Mouse (Mus musculus) MEL (cell line): ENCODE data around the gene Tmem220. TPM values are rescaled to one million over a fixed set of nuclear protein-coding genes. Genes with fewer than 3 reads are reported as not detected.

Experiments used
- DNase-seq: peaks from one replicate; pipeline ENCODE4 v3.0.0; 2011; ENCODE audit warnings: low read depth, low spot score
- H3K27ac ChIP-seq: 2 replicates; pipeline ENCODE4 v1.5.1; 2012; ENCODE audit warnings: low read depth, mild to moderate bottlenecking, control low read depth, low read length, moderate library complexity; ENCODE audit not compliant: control insufficient read depth
- H3K27me3 ChIP-seq, 2 experiments: fragments of 150-350 bp in 1 of 2; sonication (generic) in 1 of 2; 2 replicates each; pipeline ENCODE4 v1.6.1; 2012; ENCODE audit warnings: low read length in 2 of 2, mild to moderate bottlenecking in 2 of 2, improper control_type of control experiment in 1 of 2, moderate library complexity in 1 of 2; ENCODE audit not compliant: insufficient read depth in 2 of 2, control insufficient read depth in 1 of 2
- H3K36me3 ChIP-seq, 2 experiments: 2 replicates each; pipeline ENCODE4 v1.6.1; 2012 to 2014; ENCODE audit warnings: low read length in 2 of 2, improper control_type of control experiment in 1 of 2, inconsistent platforms in 1 of 2, mild to moderate bottlenecking in 1 of 2; ENCODE audit not compliant: insufficient read depth in 2 of 2, control insufficient read depth in 1 of 2
- H3K4me1 ChIP-seq, 2 experiments: fragments of 150-350 bp in 1 of 2; sonication (generic) in 1 of 2; 2 replicates each; pipeline ENCODE4 v1.6.1; 2012; ENCODE audit warnings: low read length in 2 of 2, improper control_type of control experiment in 1 of 2, mild to moderate bottlenecking in 1 of 2; ENCODE audit not compliant: insufficient read depth in 2 of 2, control insufficient read depth in 1 of 2
- H3K4me3 ChIP-seq, 2 experiments: fragments of 150-350 bp in 1 of 2; sonication (generic) in 1 of 2; 2 replicates each; pipeline ENCODE4 v1.5.1; 2012; ENCODE audit warnings: low read depth in 2 of 2, low read length in 2 of 2, mild to moderate bottlenecking in 2 of 2, moderate library complexity in 2 of 2, control low read depth in 1 of 2, improper control_type of control experiment in 1 of 2; ENCODE audit not compliant: control insufficient read depth in 1 of 2, insufficient read depth in 1 of 2
- H3K79me2 ChIP-seq: 2 replicates; pipeline ENCODE4 v1.6.1; 2012; ENCODE audit warnings: mild to moderate bottlenecking, low read length, moderate library complexity; ENCODE audit not compliant: control insufficient read depth, poor library complexity, insufficient read depth
- H3K9ac ChIP-seq: 2 replicates; pipeline ENCODE4 v1.6.1; 2012; ENCODE audit warnings: low read depth, mild to moderate bottlenecking, control low read depth, low read length, moderate library complexity; ENCODE audit not compliant: control insufficient read depth, poor library complexity, severe bottlenecking
- H3K9me3 ChIP-seq: fragments of 150-350 bp; sonication (generic); replicated peaks from 2 replicates; pipeline ENCODE4 v1.6.1; 2012; ENCODE audit warnings: mild to moderate bottlenecking, low read length, improper control_type of control experiment, moderate library complexity; ENCODE audit not compliant: insufficient read depth
- CHD1 ChIP-seq: IDR thresholded peaks from 2 replicates; pipeline ENCODE4 v1.6.1; 2012; ENCODE audit warnings: low read depth, mild to moderate bottlenecking, inconsistent platforms, low read length, improper control_type of control experiment
- CHD2 ChIP-seq: IDR thresholded peaks from 2 replicates; pipeline ENCODE4 v1.6.1; 2011; ENCODE audit warnings: low read length, improper control_type of control experiment
- CTCF ChIP-seq, 3 experiments: IDR thresholded peaks in 2 of 3; conservative IDR thresholded peaks in 1 of 3; 2 replicates each; pipeline ENCODE4 v1.5.1; 2011 to 2012; ENCODE audit warnings: low read length in 3 of 3, low read depth in 2 of 3, mild to moderate bottlenecking in 2 of 3, improper control_type of control experiment in 1 of 3, inconsistent platforms in 1 of 3, mixed read lengths in 1 of 3, moderate library complexity in 1 of 3; ENCODE audit not compliant: control insufficient read depth in 1 of 3, insufficient read depth in 1 of 3, poor library complexity in 1 of 3, severe bottlenecking in 1 of 3
- EP300 ChIP-seq, 2 experiments: IDR thresholded peaks; 2 replicates each; pipeline ENCODE4 v1.6.1; 2011; ENCODE audit warnings: improper control_type of control experiment in 2 of 2, low read length in 2 of 2, low read depth in 1 of 2, mild to moderate bottlenecking in 1 of 2
- GABPA ChIP-seq: IDR thresholded peaks from 2 replicates; pipeline ENCODE4 v1.6.1; 2012; ENCODE audit warnings: low read depth, mild to moderate bottlenecking, inconsistent platforms, low read length, improper control_type of control experiment, moderate library complexity
- JUND ChIP-seq: IDR thresholded peaks from 2 replicates; pipeline ENCODE4 v1.6.1; 2011; ENCODE audit warnings: low read depth, mild to moderate bottlenecking, improper control_type of control experiment, low read length
- MAFK ChIP-seq: IDR thresholded peaks from 2 replicates; pipeline ENCODE4 v1.6.1; 2011; ENCODE audit warnings: low read depth, mild to moderate bottlenecking, low read length, improper control_type of control experiment, borderline replicate concordance
- MAX ChIP-seq: IDR thresholded peaks from 2 replicates; pipeline ENCODE4 v1.6.1; 2011; ENCODE audit warnings: low read length, improper control_type of control experiment
- MAZ ChIP-seq: IDR thresholded peaks from 2 replicates; pipeline ENCODE4 v1.6.1; 2012; ENCODE audit warnings: low read depth, mild to moderate bottlenecking, inconsistent platforms, low read length, improper control_type of control experiment
- MXI1 ChIP-seq: IDR thresholded peaks from 2 replicates; pipeline ENCODE4 v1.6.1; 2011; ENCODE audit warnings: mild to moderate bottlenecking, low read depth, low read length, improper control_type of control experiment
- MYC ChIP-seq: IDR thresholded peaks from 2 replicates; pipeline ENCODE4 v1.6.1; 2011; ENCODE audit warnings: low read depth, mild to moderate bottlenecking, low read length, improper control_type of control experiment, moderate library complexity
- NELFE ChIP-seq: IDR thresholded peaks from 2 replicates; pipeline ENCODE4 v1.6.1; 2011; ENCODE audit warnings: low read depth, low read length, improper control_type of control experiment
- POLR2AphosphoS5 ChIP-seq: IDR thresholded peaks from 2 replicates; pipeline ENCODE4 v1.6.1; 2012; ENCODE audit warnings: low read depth, borderline replicate concordance, mild to moderate bottlenecking, inconsistent platforms, low read length, moderate library complexity, mixed read lengths
- RCOR1 ChIP-seq: IDR thresholded peaks from 2 replicates; pipeline ENCODE4 v1.6.1; 2012; ENCODE audit warnings: low read depth, mild to moderate bottlenecking, inconsistent platforms, low read length, improper control_type of control experiment
- SIN3A ChIP-seq: IDR thresholded peaks from 2 replicates; pipeline ENCODE4 v1.6.1; 2012; ENCODE audit warnings: low read length, improper control_type of control experiment, inconsistent platforms
- TCF12 ChIP-seq: IDR thresholded peaks from 2 replicates; pipeline ENCODE4 v1.6.1; 2014; ENCODE audit warnings: low read depth, mild to moderate bottlenecking, inconsistent platforms, low read length, improper control_type of control experiment, moderate library complexity
- UBTF ChIP-seq: IDR thresholded peaks from 2 replicates; pipeline ENCODE4 v1.6.1; 2012; ENCODE audit warnings: low read depth, mild to moderate bottlenecking, inconsistent platforms, low read length, improper control_type of control experiment, moderate library complexity, borderline replicate concordance; ENCODE audit not compliant: insufficient read depth
- USF1 ChIP-seq: IDR thresholded peaks from 2 replicates; pipeline ENCODE4 v1.6.1; 2014; ENCODE audit warnings: low read depth, mild to moderate bottlenecking, inconsistent platforms, low read length, improper control_type of control experiment, moderate library complexity
- USF2 ChIP-seq, 2 experiments: IDR thresholded peaks; 2 replicates each; pipeline ENCODE4 v1.6.1; 2011 to 2012; ENCODE audit warnings: improper control_type of control experiment in 2 of 2, low read length in 2 of 2, borderline replicate concordance in 1 of 2, inconsistent platforms in 1 of 2, low read depth in 1 of 2, mild to moderate bottlenecking in 1 of 2; ENCODE audit not compliant: insufficient read depth in 1 of 2
- ZC3H11A ChIP-seq: IDR thresholded peaks from 2 replicates; pipeline ENCODE4 v1.6.1; 2012; ENCODE audit warnings: low read depth, mild to moderate bottlenecking, inconsistent platforms, low read length, improper control_type of control experiment
- ZMIZ1 ChIP-seq: IDR thresholded peaks from 2 replicates; pipeline ENCODE4 v1.6.1; 2012; ENCODE audit warnings: low read depth, mild to moderate bottlenecking, inconsistent platforms, low read length, improper control_type of control experiment, moderate library complexity
- polyA plus RNA-seq, 2 experiments: library from polyadenylated mRNA; stranded (reverse) in 1 of 2; unstranded in 1 of 2; fragments of >175 nt in 1 of 2; fragments of >200 nt in 1 of 2; gene quantifications; 2 replicates each; pipeline versions ENCODE4 v1.2.1 to v1.2.4; 2012; ENCODE audit warnings: low replicate concordance in 2 of 2, low read depth in 1 of 2; ENCODE audit not compliant: insufficient read length in 2 of 2, insufficient read depth in 1 of 2, missing spikeins in 1 of 2
- total RNA-seq: library from RNA; depleted of rRNA; stranded (reverse); fragments of 300-350 nt; gene quantifications from 2 replicates; pipeline ENCODE4 v1.2.3, GENCODE M21; 2012

Gene Tmem220
- total and polyA plus RNA-seq, 3 experiments = 0.35 to 0.99 TPM; not detected in 1

DNA sequence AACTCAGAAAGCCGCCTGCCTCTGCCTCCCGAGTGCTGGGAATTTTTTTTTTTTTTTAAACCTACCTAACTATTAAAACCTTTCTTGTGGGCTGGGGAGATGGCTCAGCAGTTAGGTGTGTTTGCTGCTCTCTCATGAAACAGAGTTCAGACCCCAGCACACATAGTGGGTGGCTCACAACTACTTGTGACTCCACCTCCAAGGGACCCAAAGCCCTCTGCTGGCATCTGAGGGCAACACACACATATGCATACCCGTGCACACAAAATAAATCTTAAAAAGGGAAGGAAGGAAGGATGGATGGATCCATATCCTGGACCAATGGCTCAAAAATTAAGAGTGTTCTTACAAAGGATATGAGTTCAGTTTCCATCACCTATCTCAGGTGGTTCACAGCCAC, 24.3 kb downstream of the Tmem220 start:
- peak; percentile 49 for DNase-seq
- no peak for TF ChIP-seq MAX
- peak; percentile 19 to 37 (median 25); a peak in 4 of 6 replicates for TF ChIP-seq CTCF (IDR thresholded peaks at IDR 0.05 in 2 of 3, conservative IDR thresholded peaks at IDR 0.05 in 1 of 3; ENCODE audit: control insufficient read depth in 1 of 3, insufficient read depth in 1 of 3, low read depth in 2 of 3, low read length in 3 of 3, poor library complexity in 1 of 3, severe bottlenecking in 1 of 3)
- no peak overlapping the region for H3K4me3 ChIP-seq
- no peaks in the 10 kb centered on the region for H3K9me3 ChIP-seq
- H3K79me2 ChIP-seq = peaks cover 27% of the 10 kb centered on the region
- H3K27me3 ChIP-seq = no peaks in the 10 kb centered on the region
- H3K4me1 ChIP-seq = peaks cover 4% of the 10 kb centered on the region in 2 experiments; a peak in 3 of 4 replicates
- peaks cover 0 to 8% of the 10 kb centered on the region in 2 experiments; a peak in 3 of 4 replicates for H3K36me3 ChIP-seq
- H3K9ac ChIP-seq = no peak overlapping the region
- no peak overlapping the region for H3K27ac ChIP-seq

DNA sequence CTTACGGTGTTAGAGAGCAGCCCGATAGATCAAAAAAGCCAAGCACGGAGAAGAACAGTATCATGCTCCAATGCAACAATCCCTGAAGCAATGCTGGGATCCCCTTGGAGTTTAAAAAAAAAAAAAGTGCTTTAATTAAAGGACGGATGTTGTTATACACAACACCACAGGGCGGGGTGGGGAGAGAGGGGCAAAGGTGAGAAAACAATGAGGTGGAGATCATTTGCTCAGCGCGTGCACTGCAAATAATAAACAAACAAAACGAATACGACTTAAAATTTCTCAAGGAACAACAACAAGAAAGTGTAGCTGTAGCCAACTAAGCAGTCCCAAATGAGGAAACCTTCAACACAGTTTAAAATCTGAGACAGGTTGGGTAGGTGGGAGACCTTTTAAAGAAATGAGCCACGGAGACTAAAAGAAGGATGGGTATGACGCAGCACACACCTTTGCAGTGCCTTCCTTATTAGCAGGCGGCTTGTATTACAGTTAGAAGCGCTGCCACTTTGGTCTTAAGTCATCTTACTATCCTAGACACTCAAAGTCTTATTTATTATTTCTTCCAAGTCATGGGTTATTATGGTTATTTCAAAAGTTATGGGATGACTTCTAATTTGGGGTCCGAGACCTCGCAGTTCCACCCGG, 26.8 kb downstream of the Tmem220 start:
- Histone ChIP-seq H3K36me3 (peaks cover 9 to 14% of the 10 kb centered on the region in 2 experiments), H3K9ac (peak overlapping the region; percentile 88), H3K27ac (peak overlapping the region; percentile 36), H3K4me1 (peaks cover 4% of the 10 kb centered on the region in 2 experiments; a peak in 3 of 4 replicates)
- no peak for DNase-seq
- TF ChIP-seq USF1 = no peak
- TF ChIP-seq ZMIZ1 = no peak
- TF ChIP-seq TCF12 = no peak
- no peak for TF ChIP-seq UBTF
- no peak for TF ChIP-seq POLR2AphosphoS5
- no peak for TF ChIP-seq ZC3H11A
- TF ChIP-seq MAZ = no peak
- TF ChIP-seq CHD2 = no peak
- no peak for TF ChIP-seq GABPA
- TF ChIP-seq SIN3A = no peak
- no peak for TF ChIP-seq JUND
- no peak for TF ChIP-seq MAFK
- TF ChIP-seq USF2 (IDR thresholded peaks at IDR 0.05; ENCODE audit: borderline replicate concordance in 1 of 2, insufficient read depth in 1 of 2, low read depth in 1 of 2, low read length in 2 of 2) = 0 out of 4 replicates have a peak, but pooled peaks of 1 of the 2 experiments have one; percentile 4
- TF ChIP-seq RCOR1 = no peak
- TF ChIP-seq CHD1 = no peak
- TF ChIP-seq NELFE = no peak
- TF ChIP-seq MXI1 = no peak; the same call in 1 of the 2 replicates
- 0 out of 4 replicates have a peak, but pooled peaks of 1 of the 2 experiments have one; percentile 11 for TF ChIP-seq EP300 (IDR thresholded peaks at IDR 0.05; ENCODE audit: low read depth in 1 of 2, low read length in 2 of 2)
- peak; percentile 8; the same call in 1 of the 2 replicates for TF ChIP-seq MYC
- TF ChIP-seq, all 39 proteins: peak for 3
- H3K79me2 ChIP-seq = peaks cover 28% of the 10 kb centered on the region
- no peaks in the 10 kb centered on the region for H3K27me3 ChIP-seq
- H3K4me3 ChIP-seq = peak overlapping the region; percentile 91 to 97
- no peaks in the 10 kb centered on the region for H3K9me3 ChIP-seq
